Mouse (Mus musculus): ENCODE results near the gene Wdr11.

The Wdr11 gene

DNA sequence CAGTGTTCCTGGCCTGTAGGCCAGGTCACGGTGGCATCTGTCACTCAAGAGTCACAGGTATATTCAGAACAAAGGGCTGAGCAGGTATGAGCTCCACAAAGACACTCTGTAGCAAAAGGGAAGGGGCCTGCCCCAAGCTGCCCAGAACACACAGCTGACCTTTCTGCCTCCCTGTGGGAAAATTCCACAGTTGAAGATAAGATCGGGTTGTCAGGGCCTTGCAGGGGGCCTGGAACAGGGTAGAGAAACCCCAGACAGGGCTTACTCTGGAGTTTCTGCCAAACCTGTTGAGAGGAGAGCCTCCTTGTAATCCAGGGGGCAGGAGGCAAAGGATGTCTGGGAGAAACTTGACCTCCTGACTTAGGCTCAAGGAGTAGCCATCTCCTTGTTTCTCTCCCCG is 90.9 kb downstream of the Wdr11 start:
- in situ Hi-C loops (cut with MboI, MseI), result no loop called here

GRCm38 (mm10) chr7:129685326-129685725 is 93.7 kb downstream of the Wdr11 start:
- in situ Hi-C loops (cut with MboI, MseI), result no loop called here

Data from T-helper 2 cell (primary cell).